Mouse (Mus musculus): ENCODE data around the gene Tomm40l.

DNA sequence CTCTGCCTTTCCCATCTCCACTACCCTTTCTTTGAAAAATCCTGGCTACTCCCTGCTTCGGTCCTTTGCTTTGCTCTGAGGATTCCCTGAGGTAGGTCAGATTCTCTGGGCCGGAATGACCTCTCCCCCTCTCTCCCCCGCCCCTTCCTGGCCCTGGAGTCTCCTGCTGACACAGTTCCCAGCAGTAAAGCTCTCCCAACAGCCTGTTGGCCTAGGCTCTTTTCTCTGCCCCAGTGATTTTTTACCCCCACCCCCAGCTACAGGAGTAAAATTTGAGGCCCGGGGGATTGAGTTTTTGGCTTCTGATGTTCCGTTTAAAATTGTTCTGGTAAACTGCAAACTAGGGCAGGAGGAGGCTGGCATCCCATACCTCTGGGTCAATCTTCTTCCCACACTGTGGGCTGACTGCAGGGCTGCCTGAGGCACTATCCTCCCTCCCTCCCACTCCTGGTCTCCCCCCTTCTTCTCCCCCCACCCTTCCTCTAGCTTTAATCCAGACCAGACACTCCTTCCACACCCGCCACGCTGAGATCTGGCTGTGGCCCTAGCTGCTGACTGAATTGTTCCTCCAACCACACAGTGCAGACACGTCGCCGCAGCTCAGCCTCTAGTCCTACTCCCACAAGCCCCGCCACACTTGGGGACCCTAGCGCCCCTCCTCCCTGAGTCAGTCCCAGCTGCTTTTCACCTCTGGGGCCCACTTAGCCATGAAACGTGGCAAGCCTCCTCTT is 29.4 kb upstream of the Tomm40l start:
- no peak for TF ChIP-seq CTCF (IDR thresholded peaks at IDR 0.05; ENCODE audit: low read depth)
- TF ChIP-seq EP300 (IDR thresholded peaks at IDR 0.05; ENCODE audit: low read depth) = no peak

All from liver, postnatal 0 days (tissue).